Mouse (Mus musculus): ENCODE results near the gene Chrdl2. TPM values are rescaled to one million over a fixed set of nuclear protein-coding genes. Genes with fewer than 3 reads are reported as not detected.

Gene Chrdl2
- polyA plus RNA-seq (2017; shearing (Covaris generic)), result not detected

GRCm38 (mm10) chr7:100005790-100006189, at the start of gene Chrdl2:
Chrdl2 (plus strand) TSS chr7:100006172.

GRCm38 (mm10) chr7:99980132-99980591, 25.8 kb upstream of the Chrdl2 start, which contains the start of gene Rnf169:
Rnf169 (minus strand) TSS chr7:99980448.

Other genes starting within 250 kb of the Chrdl2 start
- gene Olfr521, start 242.7 kb upstream of the Chrdl2 start, polyA plus RNA-seq (2017; shearing (Covaris generic)), result not detected
- gene Neu3, start 177.8 kb upstream of the Chrdl2 start, polyA plus RNA-seq (2017; shearing (Covaris generic)), result 28.1 TPM
- not detected for gene Xrra1, start 147.1 kb upstream of the Chrdl2 start, polyA plus RNA-seq (2017; shearing (Covaris generic))
- 495 TPM for gene Spcs2, start 142.7 kb upstream of the Chrdl2 start, polyA plus RNA-seq (2017; shearing (Covaris generic))
- 4.3 TPM for gene Rnf169, start 25.7 kb upstream of the Chrdl2 start, polyA plus RNA-seq (2017; shearing (Covaris generic))
- 44.5 TPM for gene Pold3, start 115.4 kb downstream of the Chrdl2 start, polyA plus RNA-seq (2017; shearing (Covaris generic))
- gene Lipt2, start 153.1 kb downstream of the Chrdl2 start, polyA plus RNA-seq (2017; shearing (Covaris generic)), result 0.16 TPM
- gene Kcne3, start 170.3 kb downstream of the Chrdl2 start, polyA plus RNA-seq (2017; shearing (Covaris generic)), result not detected
- 6.0 TPM for gene Pgm2l1, start 221.2 kb downstream of the Chrdl2 start, polyA plus RNA-seq (2017; shearing (Covaris generic))

All from CD4-positive, CD25-positive, alpha-beta regulatory T cell, adult 9 weeks (primary cell).